Mouse (Mus musculus) left cerebral cortex, postnatal 25 days (tissue): ENCODE data around the gene Enox2. TPM values are rescaled to one million over a fixed set of nuclear protein-coding genes. Genes with fewer than 3 reads are reported as not detected.
A peak's percentile ranks its signal among the peaks of the same experiment; 100 is the strongest.

Experiments
- DNase-seq, 2 experiments: peaks; one replicate each; pipeline ENCODE4 v3.0.0; 2022; ENCODE audit warnings: low spot score in 2 of 2, mixed read lengths in 1 of 2
- intact Hi-C: fragments of 180-260 bp; cut with DNase I; formaldehyde crosslinking; loops from one replicate; pipeline ENCODE4 v1.15.1; 2025
- total RNA-seq, 2 experiments: library from RNA; stranded (reverse); gene quantifications; 2 replicates each; pipeline ENCODE4 v1.2.3; 2021

Enox2 gene
- total RNA-seq, 2 experiments from 2014 or later, result 9.1 to 11.1 TPM

GRCm38 (mm10) chrX:49045118-49045517 lies 242.9 kb downstream of the Enox2 start:
- intact Hi-C loops, result no loop called here
- no peak for DNase-seq

GRCm38 (mm10) chrX:49009746-49010145 lies 278.3 kb downstream of the Enox2 start:
- DNase-seq, result peak in 1 of 2 experiments; percentile 7
- intact Hi-C loops, result no loop called here

GRCm38 (mm10) chrX:49005655-49006054 lies 282.4 kb downstream of the Enox2 start:
- peak in 1 of 2 experiments; percentile 78 for DNase-seq
- intact Hi-C loops, result no loop called here

GRCm38 (mm10) chrX:49002892-49003291 lies 285.2 kb downstream of the Enox2 start:
- DNase-seq, result no peak
- intact Hi-C loops, result no loop called here

- no peak for DNase-seq
- intact Hi-C loops, result no loop called here
Measured at GRCm38 (mm10) chrX:48985653-48986052, 302.4 kb downstream of the Enox2 start.

- DNase-seq, result no peak
- intact Hi-C loops, result no loop called here
Measured at GRCm38 (mm10) chrX:48984451-48984850, 303.6 kb downstream of the Enox2 start.

Other genes with a start within 250 kb of the Enox2 start
- gene Arhgap36, start 175.7 kb upstream of the Enox2 start, total RNA-seq, result 1 to 10 TPM; 2.1 to 4.0 TPM